Mouse (Mus musculus) R1 (cell line): ENCODE results near the gene Ccdc92.

Source experiments
- DNase-seq: peaks from one replicate; pipeline ENCODE4 v3.0.0-alpha.2; 2018; ENCODE audit warnings: low read depth, low spot score

Ccdc92 gene

GRCm38 (mm10) chr5:124860013-124860412, 2.2 kb downstream of the Ccdc92 start:
- DNase-seq: peak; percentile 50

GRCm38 (mm10) chr5:124854202-124854601, 8.0 kb downstream of the Ccdc92 start:
- DNase-seq: no peak

GRCm38 (mm10) chr5:124853079-124853478, 9.1 kb downstream of the Ccdc92 start:
- no peak for DNase-seq

- DNase-seq: peak; percentile 16
Observed at GRCm38 (mm10) chr5:124852294-124852693, 9.9 kb downstream of the Ccdc92 start.

- peak; percentile 82 for DNase-seq
Observed at GRCm38 (mm10) chr5:124851572-124851971, 10.7 kb downstream of the Ccdc92 start.

GRCm38 (mm10) chr5:124848994-124849393, 13.2 kb downstream of the Ccdc92 start:
- DNase-seq: no peak

GRCm38 (mm10) chr5:124847014-124847413, 15.2 kb downstream of the Ccdc92 start:
- DNase-seq: no peak

GRCm38 (mm10) chr5:124844929-124845328, 17.3 kb downstream of the Ccdc92 start:
- no peak for DNase-seq

- DNase-seq: no peak
Observed at GRCm38 (mm10) chr5:124843386-124843785, 18.8 kb downstream of the Ccdc92 start.

GRCm38 (mm10) chr5:124840669-124841068, 21.6 kb downstream of the Ccdc92 start:
- no peak for DNase-seq

- no peak for DNase-seq
Observed at GRCm38 (mm10) chr5:124840202-124840601, 22.0 kb downstream of the Ccdc92 start.

GRCm38 (mm10) chr5:124836621-124837020, 25.6 kb downstream of the Ccdc92 start:
- DNase-seq: no peak

- DNase-seq: peak; percentile 25
Observed at GRCm38 (mm10) chr5:124836075-124836474, 26.1 kb downstream of the Ccdc92 start.

- DNase-seq: no peak
Observed at GRCm38 (mm10) chr5:124835218-124835617, 27.0 kb downstream of the Ccdc92 start.

GRCm38 (mm10) chr5:124830331-124830730, 31.9 kb downstream of the Ccdc92 start:
- no peak for DNase-seq

- no peak for DNase-seq
Observed at GRCm38 (mm10) chr5:124822128-124822894, 39.9 kb downstream of the Ccdc92 start.

GRCm38 (mm10) chr5:124817050-124817449, 45.2 kb downstream of the Ccdc92 start:
- DNase-seq: no peak

GRCm38 (mm10) chr5:124814797-124815196, 47.4 kb downstream of the Ccdc92 start:
- no peak for DNase-seq

- DNase-seq: no peak
Observed at GRCm38 (mm10) chr5:124812466-124812865, 49.8 kb downstream of the Ccdc92 start.

- no peak for DNase-seq
Observed at GRCm38 (mm10) chr5:124809708-124810366, 52.4 kb downstream of the Ccdc92 start.

- DNase-seq: peak; percentile 20
Observed at GRCm38 (mm10) chr5:124792112-124792511, 70.1 kb downstream of the Ccdc92 start.

- peak; percentile 59 for DNase-seq
Observed at GRCm38 (mm10) chr5:124785650-124786049, 76.6 kb downstream of the Ccdc92 start.
